Mouse (Mus musculus) urinary bladder, adult 2 months (tissue): ENCODE data around the gene Gm21103. TPM values are rescaled to one million over a fixed set of nuclear protein-coding genes. Genes with fewer than 3 reads are reported as not detected.
"Not testable (repeated sequence)": the region's sequence is repeated elsewhere in the genome, so short reads cannot be mapped to it uniquely, and the experiment has no call there.

Experiments
- DNase-seq: peaks from one replicate; pipeline ENCODE4 v3.0.0; 2022; ENCODE audit warnings: low spot score
- polyA plus RNA-seq: library from polyadenylated mRNA; depleted of rRNA; stranded (reverse); fragments of >200 nt; gene quantifications from 2 replicates; pipeline ENCODE4 v1.2.3, GENCODE M21; 2012; rRNA removed

The Gm21103 gene
- not detected in 2 replicates for polyA plus RNA-seq

GRCm38 (mm10) chr14:6304743-6305142 is at the start of gene Gm21103:
Gene Gm21103 (minus strand): TSS chr14:6304843.
- DNase-seq, result not testable (repeated sequence)

GRCm38 (mm10) chr14:6343578-6343977 is 38.9 kb upstream of the Gm21103 start, which contains the start of gene Gm3618:
Gene Gm3618 (minus strand): TSS chr14:6343678.
- not testable (repeated sequence) for DNase-seq

- DNase-seq, result peak; percentile 45
Measured at GRCm38 (mm10) chr14:6286931-6287715, 17.5 kb downstream of the Gm21103 start, which contains the start of gene Gm3411. Gene Gm3411 (minus strand): TSS chr14:6287250.

Other genes with a start within 250 kb of the Gm21103 start
- gene Gm6337, start 246.6 kb downstream of the Gm21103 start, polyA plus RNA-seq, result not detected in 2 replicates
- gene Gm8206, start 210.9 kb downstream of the Gm21103 start, polyA plus RNA-seq, result 5.1 and 7.5 TPM in 2 replicates
- 5.9 and 9.3 TPM in 2 replicates for gene Gm3468, start 196.2 kb downstream of the Gm21103 start, polyA plus RNA-seq
- not detected in 2 replicates for gene Gm3476, start 179.0 kb downstream of the Gm21103 start, polyA plus RNA-seq
- gene Gm21560, start 85.6 kb downstream of the Gm21103 start, polyA plus RNA-seq, result not detected in 2 replicates
- gene Gm3411, start 17.6 kb downstream of the Gm21103 start, polyA plus RNA-seq, result 0.62 and 1.1 TPM in 2 replicates
- not detected in 2 replicates for gene Gm3618, start 38.8 kb upstream of the Gm21103 start, polyA plus RNA-seq
- not detected in 2 replicates for gene Gm16440, start 85.5 kb upstream of the Gm21103 start, polyA plus RNA-seq
- 0.40 and 0.74 TPM in 2 replicates for gene Gm3591, start 107.6 kb upstream of the Gm21103 start, polyA plus RNA-seq
- gene Gm3594, start 139.8 kb upstream of the Gm21103 start, polyA plus RNA-seq, result not detected in 2 replicates
- not detected in 2 replicates for gene Gm8356, start 232.4 kb upstream of the Gm21103 start, polyA plus RNA-seq